Mouse (Mus musculus): Measurements from ENCODE around the gene Prkn. TPM values are rescaled to one million over a fixed set of nuclear protein-coding genes. Genes with fewer than 3 reads are reported as not detected.

Gene Prkn
- polyA plus RNA-seq, 1 experiment from 2014 or later = 3.5 TPM

GRCm38 (mm10) chr17:11620770-11621169, 780.6 kb downstream of the Prkn start:
- WGBS = 69% methylated on average over 3 of the region's 3 CpGs
- Histone ChIP-seq H3K4me3 (ENCODE audit: control insufficient read depth in 1 of 2, insufficient read depth in 1 of 2, low read depth in 1 of 2, low read length in 2 of 2) (no peak overlapping the region), H3K4me2 (ENCODE audit: low read length) (no peak overlapping the region), H3K27me3 (ENCODE audit: control insufficient read depth, insufficient read depth, low read length) (no peaks in the 10 kb centered on the region), H3K9ac (ENCODE audit: low read length) (no peak overlapping the region), H3K9me3 (ENCODE audit: control insufficient read depth, low read length) (no peaks in the 10 kb centered on the region), H3K36me3 (ENCODE audit: control insufficient read depth, insufficient read depth, low read length) (no peaks in the 10 kb centered on the region), H3K27ac (replicated peaks in 1 of 2; ENCODE audit: control insufficient read depth in 1 of 2, insufficient read depth in 1 of 2, low read depth in 2 of 2, low read length in 2 of 2) (no peak overlapping the region), H3K4me1 (ENCODE audit: control insufficient read depth in 2 of 2, insufficient read depth in 2 of 2, low read length in 2 of 2) (no peaks in the 10 kb centered on the region)
- no peak for ATAC-seq (ENCODE audit: insufficient number of reproducible peaks, insufficient read depth, low FRiP score, low read depth)

- Histone ChIP-seq H3K4me2 (ENCODE audit: low read length) (no peak overlapping the region), H3K9ac (ENCODE audit: low read length) (no peak overlapping the region), H3K9me3 (ENCODE audit: control insufficient read depth, low read length) (no peaks in the 10 kb centered on the region), H3K4me3 (ENCODE audit: control insufficient read depth in 1 of 2, insufficient read depth in 1 of 2, low read depth in 1 of 2, low read length in 2 of 2) (no peak overlapping the region), H3K27me3 (ENCODE audit: control insufficient read depth, insufficient read depth, low read length) (no peaks in the 10 kb centered on the region), H3K4me1 (ENCODE audit: control insufficient read depth in 2 of 2, insufficient read depth in 2 of 2, low read length in 2 of 2) (no peaks in the 10 kb centered on the region), H3K36me3 (ENCODE audit: control insufficient read depth, insufficient read depth, low read length) (no peaks in the 10 kb centered on the region), H3K27ac (replicated peaks in 1 of 2; ENCODE audit: control insufficient read depth in 1 of 2, insufficient read depth in 1 of 2, low read depth in 2 of 2, low read length in 2 of 2) (no peak overlapping the region)
- 55% methylated on average over 3 of the region's 3 CpGs for WGBS
- ATAC-seq (ENCODE audit: insufficient number of reproducible peaks, insufficient read depth, low FRiP score, low read depth) = no peak
Measured at GRCm38 (mm10) chr17:11621492-11621891, 781.3 kb downstream of the Prkn start.

- 79% methylated on average over 3 of the region's 3 CpGs for WGBS
Measured at GRCm38 (mm10) chr17:11626306-11626705, 786.1 kb downstream of the Prkn start.

GRCm38 (mm10) chr17:11635121-11635520, 794.9 kb downstream of the Prkn start:
- no peak for ATAC-seq (ENCODE audit: insufficient number of reproducible peaks, insufficient read depth, low FRiP score, low read depth)
- Histone ChIP-seq H3K4me3 (ENCODE audit: control insufficient read depth in 1 of 2, insufficient read depth in 1 of 2, low read depth in 1 of 2, low read length in 2 of 2) (no peak overlapping the region), H3K27ac (replicated peaks in 1 of 2; ENCODE audit: control insufficient read depth in 1 of 2, insufficient read depth in 1 of 2, low read depth in 2 of 2, low read length in 2 of 2) (no peak overlapping the region), H3K4me2 (ENCODE audit: low read length) (no peak overlapping the region), H3K27me3 (ENCODE audit: control insufficient read depth, insufficient read depth, low read length) (no peaks in the 10 kb centered on the region), H3K9ac (ENCODE audit: low read length) (no peak overlapping the region), H3K36me3 (ENCODE audit: control insufficient read depth, insufficient read depth, low read length) (no peaks in the 10 kb centered on the region), H3K4me1 (ENCODE audit: control insufficient read depth in 2 of 2, insufficient read depth in 2 of 2, low read length in 2 of 2) (no peaks in the 10 kb centered on the region), H3K9me3 (ENCODE audit: control insufficient read depth, low read length) (0 out of 2 replicates have a peak, but pooled peaks cover 5% of the 10 kb centered on the region)
- 86% methylated on average over 11 of the region's 11 CpGs for WGBS

More at GRCm38 (mm10) chr17:11626306-11626705, 786.1 kb downstream of the Prkn start:
- Histone ChIP-seq H3K9ac (ENCODE audit: low read length) (no peak overlapping the region), H3K4me3 (ENCODE audit: control insufficient read depth in 1 of 2, insufficient read depth in 1 of 2, low read depth in 1 of 2, low read length in 2 of 2) (no peak overlapping the region), H3K27ac (replicated peaks in 1 of 2; ENCODE audit: control insufficient read depth in 1 of 2, insufficient read depth in 1 of 2, low read depth in 2 of 2, low read length in 2 of 2) (no peak overlapping the region), H3K9me3 (ENCODE audit: control insufficient read depth, low read length) (no peaks in the 10 kb centered on the region), H3K36me3 (ENCODE audit: control insufficient read depth, insufficient read depth, low read length) (no peaks in the 10 kb centered on the region), H3K4me2 (ENCODE audit: low read length) (no peak overlapping the region), H3K27me3 (ENCODE audit: control insufficient read depth, insufficient read depth, low read length) (no peaks in the 10 kb centered on the region), H3K4me1 (ENCODE audit: control insufficient read depth in 2 of 2, insufficient read depth in 2 of 2, low read length in 2 of 2) (no peaks in the 10 kb centered on the region)
- ATAC-seq (ENCODE audit: insufficient number of reproducible peaks, insufficient read depth, low FRiP score, low read depth) = no peak

GRCm38 (mm10) chr17:11637642-11638041, 797.5 kb downstream of the Prkn start:
- 82% methylated on average over 10 of the region's 10 CpGs for WGBS
- ATAC-seq (ENCODE audit: insufficient number of reproducible peaks, insufficient read depth, low FRiP score, low read depth) = no peak

GRCm38 (mm10) chr17:11638451-11638850, 798.3 kb downstream of the Prkn start:
- Histone ChIP-seq H3K36me3 (ENCODE audit: control insufficient read depth, insufficient read depth, low read length) (no peaks in the 10 kb centered on the region), H3K4me2 (ENCODE audit: low read length) (no peak overlapping the region), H3K27me3 (ENCODE audit: control insufficient read depth, insufficient read depth, low read length) (no peaks in the 10 kb centered on the region), H3K27ac (replicated peaks in 1 of 2; ENCODE audit: control insufficient read depth in 1 of 2, insufficient read depth in 1 of 2, low read depth in 2 of 2, low read length in 2 of 2) (no peak overlapping the region), H3K4me1 (ENCODE audit: control insufficient read depth in 2 of 2, insufficient read depth in 2 of 2, low read length in 2 of 2) (no peaks in the 10 kb centered on the region), H3K9ac (ENCODE audit: low read length) (no peak overlapping the region), H3K4me3 (ENCODE audit: control insufficient read depth in 1 of 2, insufficient read depth in 1 of 2, low read depth in 1 of 2, low read length in 2 of 2) (no peak overlapping the region), H3K9me3 (ENCODE audit: control insufficient read depth, low read length) (0 out of 2 replicates have a peak, but pooled peaks cover 4% of the 10 kb centered on the region)
- 75% methylated on average over 6 of the region's 6 CpGs for WGBS
- ATAC-seq (ENCODE audit: insufficient number of reproducible peaks, insufficient read depth, low FRiP score, low read depth) = no peak

More at GRCm38 (mm10) chr17:11637642-11638041, 797.5 kb downstream of the Prkn start:
- Histone ChIP-seq H3K9me3 (ENCODE audit: control insufficient read depth, low read length) (0 out of 2 replicates have a peak, but pooled peaks cover 5% of the 10 kb centered on the region), H3K27me3 (ENCODE audit: control insufficient read depth, insufficient read depth, low read length) (no peaks in the 10 kb centered on the region), H3K36me3 (ENCODE audit: control insufficient read depth, insufficient read depth, low read length) (no peaks in the 10 kb centered on the region), H3K4me1 (ENCODE audit: control insufficient read depth in 2 of 2, insufficient read depth in 2 of 2, low read length in 2 of 2) (no peaks in the 10 kb centered on the region), H3K4me3 (ENCODE audit: control insufficient read depth in 1 of 2, insufficient read depth in 1 of 2, low read depth in 1 of 2, low read length in 2 of 2) (no peak overlapping the region), H3K4me2 (ENCODE audit: low read length) (no peak overlapping the region), H3K9ac (ENCODE audit: low read length) (no peak overlapping the region), H3K27ac (replicated peaks in 1 of 2; ENCODE audit: control insufficient read depth in 1 of 2, insufficient read depth in 1 of 2, low read depth in 2 of 2, low read length in 2 of 2) (no peak overlapping the region)

- Histone ChIP-seq H3K9me3 (ENCODE audit: control insufficient read depth, low read length) (no peaks in the 10 kb centered on the region), H3K36me3 (ENCODE audit: control insufficient read depth, insufficient read depth, low read length) (no peaks in the 10 kb centered on the region), H3K4me2 (ENCODE audit: low read length) (no peak overlapping the region), H3K9ac (ENCODE audit: low read length) (no peak overlapping the region), H3K27me3 (ENCODE audit: control insufficient read depth, insufficient read depth, low read length) (no peaks in the 10 kb centered on the region), H3K4me3 (ENCODE audit: control insufficient read depth in 1 of 2, insufficient read depth in 1 of 2, low read depth in 1 of 2, low read length in 2 of 2) (no peak overlapping the region), H3K4me1 (ENCODE audit: control insufficient read depth in 2 of 2, insufficient read depth in 2 of 2, low read length in 2 of 2) (no peaks in the 10 kb centered on the region), H3K27ac (replicated peaks in 1 of 2; ENCODE audit: control insufficient read depth in 1 of 2, insufficient read depth in 1 of 2, low read depth in 2 of 2, low read length in 2 of 2) (no peak overlapping the region)
- 87% methylated on average over 5 of the region's 5 CpGs for WGBS
- no peak for ATAC-seq (ENCODE audit: insufficient number of reproducible peaks, insufficient read depth, low FRiP score, low read depth)
Measured at GRCm38 (mm10) chr17:11639786-11640185, 799.6 kb downstream of the Prkn start.

- Histone ChIP-seq H3K4me2 (ENCODE audit: low read length) (no peak overlapping the region), H3K9ac (ENCODE audit: low read length) (no peak overlapping the region), H3K9me3 (ENCODE audit: control insufficient read depth, low read length) (no peaks in the 10 kb centered on the region), H3K27ac (replicated peaks in 1 of 2; ENCODE audit: control insufficient read depth in 1 of 2, insufficient read depth in 1 of 2, low read depth in 2 of 2, low read length in 2 of 2) (no peak overlapping the region), H3K4me1 (ENCODE audit: control insufficient read depth in 2 of 2, insufficient read depth in 2 of 2, low read length in 2 of 2) (no peaks in the 10 kb centered on the region), H3K27me3 (ENCODE audit: control insufficient read depth, insufficient read depth, low read length) (no peaks in the 10 kb centered on the region), H3K4me3 (ENCODE audit: control insufficient read depth in 1 of 2, insufficient read depth in 1 of 2, low read depth in 1 of 2, low read length in 2 of 2) (no peak overlapping the region), H3K36me3 (ENCODE audit: control insufficient read depth, insufficient read depth, low read length) (no peaks in the 10 kb centered on the region)
- no peak for ATAC-seq (ENCODE audit: insufficient number of reproducible peaks, insufficient read depth, low FRiP score, low read depth)
- 57% methylated on average over 1 of the region's 1 CpGs for WGBS
Measured at GRCm38 (mm10) chr17:11642328-11642727, 802.1 kb downstream of the Prkn start.
